Mouse (Mus musculus) hindbrain, embryonic 11.5 days (tissue): ENCODE measurements around the gene Scrn3. TPM values are rescaled to one million over a fixed set of nuclear protein-coding genes. Genes with fewer than 3 reads are reported as not detected.
A peak's percentile ranks its signal among the peaks of the same experiment; 100 is the strongest.

Experiments
- ATAC-seq: fragments of 200-750 bp; cut with Nextera tagmentation; 2 replicates; pipeline ENCODE4 v1.8.0; 2017; ENCODE audit warnings: mild to moderate bottlenecking, moderate TSS enrichment, moderate library complexity; ENCODE audit not compliant: low FRiP score
- DNase-seq: peaks from one replicate; pipeline ENCODE4 v3.0.0-alpha.2; 2015; ENCODE audit warnings: low spot score
- H3K27ac ChIP-seq: fragments of 300-500 bp; sonication (generic); 2 replicates; pipeline ENCODE4 v1.5.1; 2014; ENCODE audit warnings: mild to moderate bottlenecking, low read depth, low read length
- H3K27me3 ChIP-seq: fragments of 300-500 bp; sonication (generic); 2 replicates; pipeline ENCODE4 v1.6.1; 2014; ENCODE audit warnings: mild to moderate bottlenecking, low read length, moderate library complexity, mixed read lengths; ENCODE audit not compliant: control insufficient read depth, insufficient read depth
- H3K36me3 ChIP-seq: fragments of 300-500 bp; sonication (generic); 2 replicates; pipeline ENCODE4 v1.6.1; 2014; ENCODE audit warnings: mild to moderate bottlenecking, low read length, moderate library complexity, mixed read lengths; ENCODE audit not compliant: control insufficient read depth, insufficient read depth
- H3K4me1 ChIP-seq: fragments of 300-500 bp; sonication (generic); replicated peaks from 2 replicates; pipeline ENCODE4 v1.6.1; 2014; ENCODE audit warnings: low read length, mixed read lengths; ENCODE audit not compliant: control insufficient read depth, insufficient read depth
- H3K4me2 ChIP-seq: fragments of 300-500 bp; sonication (generic); replicated peaks from 2 replicates; pipeline ENCODE4 v1.6.1; 2014; ENCODE audit warnings: mild to moderate bottlenecking, low read depth, low read length
- H3K4me3 ChIP-seq: fragments of 300-500 bp; sonication (generic); 2 replicates; pipeline ENCODE4 v1.5.1; 2014; ENCODE audit warnings: low read depth, low read length
- H3K9ac ChIP-seq: fragments of 300-500 bp; sonication (generic); 2 replicates; pipeline ENCODE4 v1.6.1; 2014; ENCODE audit warnings: low read depth, low read length
- H3K9me3 ChIP-seq: fragments of 300-500 bp; sonication (generic); 2 replicates; pipeline ENCODE4 v1.6.1; 2016; ENCODE audit warnings: low read length; ENCODE audit not compliant: control insufficient read depth
- WGBS: fragments of 180-500 bp; shearing (Covaris S2); extraction: QIAGEN DNeasy Blood & Tissue Kit; methylation state at CpG from one replicate; pipeline ENCODE4 v1.1.7; 2014; 5-methylcytosine and 5-hydroxymethylcytosine counted together
- polyA plus RNA-seq: library from polyadenylated mRNA; unstranded; fragments of >200 nt; fragmentation: Nextera tagmentation; extraction: Ambion mirVana; gene quantifications from 2 replicates; pipeline ENCODE4 v1.2.1, GENCODE M21; 2014

Gene Scrn3
- polyA plus RNA-seq, 1 experiment from 2014 or later, result 10.7 TPM

DNA sequence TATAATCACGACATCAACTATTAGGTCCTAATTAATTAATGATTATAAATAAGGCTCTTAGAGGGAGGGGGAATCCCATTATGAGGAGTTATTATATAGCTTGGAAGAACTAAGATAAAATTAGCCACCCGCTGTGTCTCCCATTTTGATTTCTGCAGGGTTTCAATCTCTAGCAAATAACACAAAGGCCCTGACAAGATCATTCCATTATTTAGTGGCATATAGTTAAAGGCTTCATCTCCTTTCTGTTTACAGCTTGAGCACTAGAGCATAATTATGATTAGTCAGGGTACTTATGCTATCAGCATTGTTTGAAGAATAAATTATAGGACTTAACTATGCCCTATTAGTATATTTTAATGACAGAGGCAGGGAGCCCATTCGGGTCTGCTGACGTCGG lies 65.9 kb downstream of the Scrn3 start:
- DNase-seq (no peak), ATAC-seq (no peak)
- H3K4me2 ChIP-seq, result no peak overlapping the region
- H3K27me3 ChIP-seq, result no peaks in the 10 kb centered on the region
- 92% methylated on average over 5 of the region's 5 CpGs for WGBS
- H3K4me1 ChIP-seq, result no peaks in the 10 kb centered on the region
- H3K9ac ChIP-seq, result no peak overlapping the region
- H3K9me3 ChIP-seq, result no peaks in the 10 kb centered on the region
- no peak overlapping the region for H3K4me3 ChIP-seq
- no peak overlapping the region for H3K27ac ChIP-seq
- H3K36me3 ChIP-seq, result no peaks in the 10 kb centered on the region

DNA sequence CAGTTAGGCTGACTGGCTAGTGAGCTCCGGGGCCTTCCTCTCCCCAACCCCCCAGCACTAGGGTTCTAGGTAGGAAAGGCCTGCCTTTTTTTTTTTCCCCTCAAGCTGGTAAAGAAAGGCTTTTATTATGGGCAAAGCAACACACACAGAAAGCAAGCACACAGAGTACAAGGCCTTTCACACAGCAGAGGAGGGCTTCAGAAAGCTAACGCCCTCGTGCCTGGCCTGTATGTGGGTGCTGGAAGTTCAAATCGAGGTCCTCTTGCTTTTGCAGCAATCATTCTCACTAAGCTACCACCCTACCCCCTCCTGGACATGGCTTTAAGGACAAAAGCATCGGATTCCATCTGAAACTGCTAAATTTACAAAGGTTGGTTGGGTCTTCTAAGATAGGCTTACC lies 67.3 kb downstream of the Scrn3 start:
- Histone ChIP-seq H3K36me3 (no peaks in the 10 kb centered on the region), H3K4me3 (no peak overlapping the region), H3K27me3 (no peaks in the 10 kb centered on the region), H3K27ac (no peak overlapping the region), H3K9me3 (no peaks in the 10 kb centered on the region), H3K9ac (no peak overlapping the region), H3K4me1 (no peaks in the 10 kb centered on the region), H3K4me2 (no peak overlapping the region)
- no peak for ATAC-seq
- no peak for DNase-seq
- 77% methylated on average over 5 of the region's 5 CpGs for WGBS

DNA sequence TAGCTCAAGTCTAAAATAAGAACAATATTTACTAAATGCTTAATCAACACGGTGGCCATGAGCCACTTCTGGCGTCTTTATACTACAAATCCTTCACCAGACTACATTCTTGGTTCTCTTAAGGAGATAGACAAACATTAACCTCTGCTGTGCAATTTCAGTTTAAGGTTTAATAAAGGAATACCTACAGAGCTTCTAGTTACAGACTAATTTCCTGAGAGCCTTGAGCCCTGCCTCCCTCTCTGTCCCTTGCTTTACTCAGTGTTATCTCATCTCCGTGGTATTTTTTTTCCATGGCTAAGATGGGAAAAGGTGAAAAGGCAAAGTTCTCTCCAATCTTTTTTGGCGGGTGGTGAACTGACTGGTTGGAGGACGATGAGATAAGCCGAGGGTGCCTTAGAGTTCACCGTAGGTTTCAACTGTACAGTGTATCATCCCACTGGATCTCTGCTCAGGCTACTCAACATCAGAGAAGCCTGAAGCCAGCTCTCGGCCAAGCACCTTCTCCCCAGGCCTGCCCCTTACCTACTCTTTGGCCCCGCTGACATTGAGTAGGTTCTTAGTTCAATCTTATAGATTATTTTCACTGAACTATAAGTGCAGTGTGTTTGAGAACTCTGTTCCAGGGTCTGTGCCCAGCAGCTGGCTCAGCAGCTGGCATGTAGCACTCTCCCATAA lies 68.0 kb downstream of the Scrn3 start:
- H3K27ac ChIP-seq, result no peak overlapping the region
- H3K4me1 ChIP-seq, result no peaks in the 10 kb centered on the region
- ATAC-seq, result no peak
- H3K27me3 ChIP-seq, result no peaks in the 10 kb centered on the region
- 88% methylated on average over 9 of the region's 9 CpGs for WGBS
- no peak overlapping the region for H3K4me2 ChIP-seq
- no peak overlapping the region for H3K4me3 ChIP-seq
- no peak for DNase-seq
- H3K9ac ChIP-seq, result no peak overlapping the region
- no peaks in the 10 kb centered on the region for H3K36me3 ChIP-seq
- H3K9me3 ChIP-seq, result no peaks in the 10 kb centered on the region

DNA sequence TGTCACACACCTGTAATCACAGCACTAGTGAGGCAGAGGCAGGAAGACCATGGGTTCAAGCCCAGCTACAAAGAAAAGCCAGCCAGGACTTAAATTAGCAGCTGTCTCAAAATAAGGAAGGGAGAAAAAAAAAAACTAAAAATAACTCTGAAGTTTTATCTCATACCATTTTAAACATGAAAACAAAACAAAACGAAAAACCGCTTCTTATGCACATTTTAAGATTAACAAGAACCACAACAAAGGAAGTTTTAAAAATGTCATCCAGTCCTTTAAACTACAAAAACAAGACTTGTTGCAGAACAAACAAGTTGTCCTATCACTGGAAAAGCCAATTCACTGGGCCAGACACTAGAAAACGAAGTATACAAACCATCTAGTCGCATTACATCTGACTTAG lies 72.8 kb downstream of the Scrn3 start:
- Histone ChIP-seq H3K27me3 (0 out of 2 replicates have a peak, but pooled peaks cover 2% of the 10 kb centered on the region), H3K4me2 (no peak overlapping the region), H3K9me3 (no peaks in the 10 kb centered on the region), H3K9ac (no peak overlapping the region), H3K4me1 (no peaks in the 10 kb centered on the region), H3K27ac (no peak overlapping the region), H3K4me3 (no peak overlapping the region), H3K36me3 (no peaks in the 10 kb centered on the region)
- no peak for DNase-seq
- no peak for ATAC-seq
- 88% methylated on average over 4 of the region's 4 CpGs for WGBS

DNA sequence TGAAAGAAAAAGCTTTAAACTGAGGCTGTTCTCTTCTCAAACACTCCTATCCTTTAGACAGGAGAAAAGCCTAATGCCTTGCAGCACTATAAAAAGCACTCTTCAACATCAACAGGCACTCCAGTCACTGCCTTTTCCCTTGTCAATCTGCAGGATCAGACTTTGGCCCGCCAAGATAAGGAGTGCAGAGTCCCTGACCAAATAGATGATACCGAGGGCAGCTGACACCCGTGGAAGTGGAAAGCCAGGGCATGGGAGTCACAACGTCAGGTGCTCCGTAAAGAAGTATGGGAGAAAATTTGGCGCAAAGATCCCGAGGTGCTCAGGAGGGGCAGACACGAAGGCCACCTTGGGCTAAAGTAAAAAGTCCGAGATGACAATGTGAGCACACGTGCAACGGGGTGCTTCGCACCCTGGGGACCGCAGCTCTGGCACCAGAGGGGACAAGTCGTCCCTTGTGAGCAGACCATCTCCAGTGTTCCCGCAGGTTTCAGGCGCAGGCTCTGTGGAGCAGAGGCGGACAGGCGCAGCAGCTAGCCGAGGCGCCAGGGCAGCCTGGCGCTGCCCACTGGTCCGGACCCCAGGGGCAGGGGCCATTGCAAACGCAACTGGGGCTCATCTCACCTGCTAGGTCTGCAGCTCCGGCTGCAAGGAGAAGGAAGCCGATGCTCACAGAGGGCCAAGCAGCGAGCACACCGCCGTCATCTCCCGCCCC lies 73.4 kb downstream of the Scrn3 start:
- Histone ChIP-seq H3K4me2 (peak overlapping the region; percentile 86), H3K4me3 (peak overlapping the region; percentile 52), H3K36me3 (no peaks in the 10 kb centered on the region), H3K9me3 (no peaks in the 10 kb centered on the region), H3K4me1 (no peaks in the 10 kb centered on the region), H3K9ac (peak overlapping the region; percentile 43; the same call in 1 of the 2 replicates), H3K27me3 (0 out of 2 replicates have a peak, but pooled peaks cover 2% of the 10 kb centered on the region), H3K27ac (no peak overlapping the region)
- ATAC-seq (no peak), DNase-seq (no peak)
- 1% methylated on average over 29 of the region's 29 CpGs for WGBS

DNA sequence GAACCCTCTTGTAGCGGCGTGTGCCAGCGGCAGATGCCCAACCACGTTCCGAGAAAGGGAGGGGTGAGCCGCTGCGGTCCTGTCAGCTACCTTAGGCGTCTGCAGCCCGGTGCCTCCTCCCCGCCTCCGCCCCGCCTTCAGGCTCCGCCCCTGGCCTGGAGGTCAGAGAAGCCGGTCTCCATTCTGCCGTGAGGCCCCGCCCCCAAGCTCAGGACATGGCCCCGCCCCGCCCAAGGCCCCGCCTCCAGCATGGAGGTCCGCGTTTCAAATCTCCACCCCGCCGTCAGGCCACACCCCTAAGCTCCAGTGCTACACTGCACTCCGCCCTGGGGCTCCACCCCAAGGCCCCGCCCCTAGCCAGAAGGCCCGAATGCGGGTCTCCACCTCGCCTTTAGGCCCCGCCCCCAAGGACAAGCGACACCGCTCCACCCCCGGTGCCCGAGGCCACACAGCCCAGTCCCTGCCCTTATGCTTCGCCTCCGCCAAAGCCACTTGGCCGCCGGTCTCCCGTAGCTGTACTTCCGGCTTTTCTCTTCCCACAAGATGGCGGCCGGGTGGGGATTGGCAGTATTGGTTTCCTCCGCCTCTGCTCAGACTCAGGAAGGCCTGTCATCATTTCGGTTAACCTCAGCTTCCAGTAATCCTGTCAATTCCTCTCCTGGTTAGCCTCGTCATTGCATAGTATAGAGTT lies 74.1 kb downstream of the Scrn3 start, which contains the start of gene Gpr155:
Gpr155 (minus strand) TSS at position 217 of the 691 bp plus-strand sequence.
- 0 out of 2 replicates have a peak, but pooled peaks cover 2% of the 10 kb centered on the region for H3K27me3 ChIP-seq
- no peaks in the 10 kb centered on the region for H3K36me3 ChIP-seq
- ATAC-seq (peak; percentile 99), DNase-seq (peak; percentile 99)
- peak within 1 kb of the TSS; percentile 43 for H3K9ac ChIP-seq
- no peaks in the 10 kb centered on the region for H3K4me1 ChIP-seq
- 1% methylated on average over 44 of the region's 44 CpGs for WGBS
- peak within 1 kb of the TSS; percentile 86 for H3K4me2 ChIP-seq
- H3K27ac ChIP-seq, result 0 out of 2 replicates have a peak within 1 kb of the TSS, but pooled peaks have one; percentile 12
- peak within 1 kb of the TSS; percentile 52 for H3K4me3 ChIP-seq
- no peaks in the 10 kb centered on the region for H3K9me3 ChIP-seq

Other genes starting within 250 kb of the Scrn3 start
- 97.6 and 100 TPM in 2 replicates for gene Ola1, start 93.7 kb upstream of the Scrn3 start, polyA plus RNA-seq
- gene Sp9, start 40.7 kb upstream of the Scrn3 start, polyA plus RNA-seq, result 3.0 and 3.7 TPM in 2 replicates
- gene Cir1, start 100 bp downstream of the Scrn3 start, polyA plus RNA-seq, result 23.0 and 23.8 TPM in 2 replicates
- 5.2 and 6.7 TPM in 2 replicates for gene Gpr155, start 74.0 kb downstream of the Scrn3 start, polyA plus RNA-seq
- gene Wipf1, start 217.1 kb downstream of the Scrn3 start, polyA plus RNA-seq, result 9.2 and 9.7 TPM in 2 replicates